ENCODE assay signal across 19 mouse cellular contexts in genomic region chr1:118494551-118494950, GRCm38 (mm10).
A peak's percentile ranks its signal among the peaks of the same experiment; 100 is the strongest.
DNase-seq lines count a peak whose midpoint lies in the region; ATAC-seq and TF ChIP-seq lines count a peak whose summit lies in the region.
"Had no signal": no experiment of that assay in that cellular context is flagged by ENCODE, and none has a peak within 500 bp of the region (broad histone marks: within the 10 kb centered on the region; RNA-seq: fewer than 3 reads in every experiment).

No protein-coding gene starts in this region.

- no peak overlapping the region for H3K4me2 ChIP-seq in liver, postnatal 0 days (ENCODE audit: low read depth, low read length)
- no peak overlapping the region for H3K4me2 ChIP-seq in embryonic facial prominence, embryonic 13.5 days
- H3K4me2 ChIP-seq in limb, embryonic 15.5 days: no peak overlapping the region
- no peak overlapping the region for H3K4me2 ChIP-seq in kidney, embryonic 15.5 days
- H3K4me2 ChIP-seq: heart, embryonic 11.5 days; lung, embryonic 15.5 days had no signal

- peaks cover 14% of the 10 kb centered on the region for H3K36me3 ChIP-seq in liver, postnatal 0 days (replicated peaks; ENCODE audit: insufficient read depth, low read length)
- H3K36me3 ChIP-seq in embryonic facial prominence, embryonic 13.5 days: peaks cover 20% of the 10 kb centered on the region
- H3K36me3 ChIP-seq in limb, embryonic 15.5 days: peaks cover 19% of the 10 kb centered on the region
- peaks cover 21% of the 10 kb centered on the region for H3K36me3 ChIP-seq in kidney, embryonic 15.5 days

- TF ChIP-seq EP300 in liver, postnatal 0 days (IDR thresholded peaks at IDR 0.05; ENCODE audit: low read depth): no peak

- no peak overlapping the region for H3K9ac ChIP-seq in liver, postnatal 0 days (replicated peaks)
- no peak overlapping the region for H3K9ac ChIP-seq in embryonic facial prominence, embryonic 13.5 days
- no peak overlapping the region for H3K9ac ChIP-seq in limb, embryonic 15.5 days
- no peak overlapping the region for H3K9ac ChIP-seq in kidney, embryonic 15.5 days
- H3K9ac ChIP-seq: lung, embryonic 15.5 days had no signal

- no peaks in the 10 kb centered on the region for H3K9me3 ChIP-seq in liver, postnatal 0 days (ENCODE audit: low read length)
- no peaks in the 10 kb centered on the region for H3K9me3 ChIP-seq in embryonic facial prominence, embryonic 13.5 days
- no peaks in the 10 kb centered on the region for H3K9me3 ChIP-seq in limb, embryonic 15.5 days
- no peaks in the 10 kb centered on the region for H3K9me3 ChIP-seq in kidney, embryonic 15.5 days (replicated peaks)
- H3K9me3 ChIP-seq: lung, embryonic 15.5 days had no signal

- intact Hi-C loops in heart, postnatal 10 days (cut with DNase I): no loop called here

- TF ChIP-seq CTCF in liver, postnatal 0 days (IDR thresholded peaks at IDR 0.05; ENCODE audit: low read depth): no peak

- ATAC-seq in liver, postnatal 0 days: peak; percentile 35
- no peak for ATAC-seq in embryonic facial prominence, embryonic 13.5 days (ENCODE audit: insufficient number of reproducible peaks, insufficient read depth, low FRiP score, low TSS enrichment, low read depth)
- ATAC-seq in limb, embryonic 15.5 days (ENCODE audit: insufficient number of reproducible peaks, low FRiP score, low TSS enrichment, low read depth): no peak
- no peak for ATAC-seq in kidney, embryonic 15.5 days (replicated peaks; ENCODE audit: low FRiP score)
- ATAC-seq: CD4-positive, CD25-positive, alpha-beta regulatory T cell, adult 4 months; midbrain, embryonic 16.5 days had no signal

- peaks cover 2% of the 10 kb centered on the region; the same call in 1 of the 2 replicates for H3K4me1 ChIP-seq in liver, postnatal 0 days (ENCODE audit: insufficient read depth)
- peaks cover 8% of the 10 kb centered on the region for H3K4me1 ChIP-seq in embryonic facial prominence, embryonic 13.5 days
- 0 out of 2 replicates have a peak, but pooled peaks cover 3% of the 10 kb centered on the region for H3K4me1 ChIP-seq in limb, embryonic 15.5 days
- no peaks in the 10 kb centered on the region for H3K4me1 ChIP-seq in kidney, embryonic 15.5 days
- H3K4me1 ChIP-seq: lung, embryonic 15.5 days had no signal

- H3K27me3 ChIP-seq in liver, postnatal 0 days (ENCODE audit: insufficient read depth, low read length): no peaks in the 10 kb centered on the region
- no peaks in the 10 kb centered on the region for H3K27me3 ChIP-seq in embryonic facial prominence, embryonic 13.5 days
- H3K27me3 ChIP-seq in limb, embryonic 15.5 days: no peaks in the 10 kb centered on the region
- H3K27me3 ChIP-seq in kidney, embryonic 15.5 days: no peaks in the 10 kb centered on the region
- H3K27me3 ChIP-seq: lung, embryonic 15.5 days had no signal

- no peak overlapping the region for H3K27ac ChIP-seq in liver, postnatal 0 days (ENCODE audit: low read depth)
- peak overlapping the region; percentile 12; the same call in 1 of the 2 replicates for H3K27ac ChIP-seq in embryonic facial prominence, embryonic 13.5 days
- 0 out of 2 replicates have a peak overlapping the region, but pooled peaks have one; percentile 4 for H3K27ac ChIP-seq in limb, embryonic 15.5 days
- no peak overlapping the region for H3K27ac ChIP-seq in kidney, embryonic 15.5 days
- H3K27ac ChIP-seq: kidney, postnatal 0 days; layer of hippocampus, adult 2 months; lung, embryonic 15.5 days had no signal

- WGBS in liver, postnatal 0 days (ENCODE audit: insufficient replicate concordance): 91% methylated on average over 9 of the region's 9 CpGs
- 87% methylated on average over 9 of the region's 9 CpGs for WGBS in embryonic facial prominence, embryonic 13.5 days
- 82% methylated on average over 9 of the region's 9 CpGs for WGBS in limb, embryonic 15.5 days
- WGBS in kidney, embryonic 15.5 days: 96% methylated on average over 9 of the region's 9 CpGs

- DNase-seq in heart, adult 11 months: peak; percentile 89
- no peak for DNase-seq in heart, postnatal 10 days
- no peak for DNase-seq in liver, postnatal 0 days
- no peak for DNase-seq in liver
- DNase-seq in Muller cell, postnatal 12 days (ENCODE audit: inconsistent ontology term): no peak
- DNase-seq: adrenal gland, postnatal 10 days; cerebellum, postnatal 10 days; gastrocnemius, postnatal 10 days; right cerebral cortex, postnatal 4 days; thymus, postnatal 14 days had no signal

- no peak overlapping the region for H3K4me3 ChIP-seq in liver, postnatal 0 days (ENCODE audit: low read depth, low read length)
- no peak overlapping the region for H3K4me3 ChIP-seq in embryonic facial prominence, embryonic 13.5 days
- H3K4me3 ChIP-seq in limb, embryonic 15.5 days: no peak overlapping the region
- no peak overlapping the region for H3K4me3 ChIP-seq in kidney, embryonic 15.5 days (replicated peaks)
- H3K4me3 ChIP-seq: layer of hippocampus, adult 2 months; lung, embryonic 15.5 days had no signal

Comparison
In these comparisons a context has a peak if more than half of its experiments do, and no peak if none do; other contexts are left out.
1. H3K27ac ChIP-seq: peak in embryonic facial prominence, embryonic 13.5 days (single experiment) and limb, embryonic 15.5 days (single experiment); none in liver, postnatal 0 days (single experiment) and kidney, embryonic 15.5 days (single experiment).